Mouse (Mus musculus): ENCODE measurements around the gene Olfr875. TPM values are rescaled to one million over a fixed set of nuclear protein-coding genes. Genes with fewer than 3 reads are reported as not detected.
"Not testable (repeated sequence)": the region's sequence is repeated elsewhere in the genome, so short reads cannot be mapped to it uniquely, and the experiment has no call there.

Gene Olfr875
- total RNA-seq (2015; ENCODE audit: low replicate concordance) = not detected in 2 replicates
- total RNA-seq (2017; ENCODE audit: low replicate concordance) = not detected in 2 replicates

DNA sequence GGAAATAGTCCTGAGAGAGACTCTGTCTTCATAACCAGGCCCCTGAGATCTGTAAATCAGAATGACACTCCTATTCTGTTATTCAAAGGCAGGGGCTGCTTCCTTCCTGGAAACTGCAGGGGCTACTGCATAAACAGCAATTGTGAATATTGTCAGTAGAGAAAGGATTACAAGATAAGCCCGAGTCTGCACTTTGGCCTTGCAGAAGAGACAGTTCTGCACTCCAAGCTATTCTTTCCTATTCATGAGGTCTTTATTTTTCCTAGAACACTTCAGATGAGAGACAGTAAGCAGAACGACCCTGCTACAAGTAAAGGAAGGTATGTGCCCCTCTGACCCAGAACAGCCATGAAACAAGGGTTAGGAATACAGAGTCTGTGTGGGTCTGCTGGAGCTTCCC is at the start of gene Olfr875:
Gene Olfr875, plus strand, starts transcription at position 99 of the 400 bp plus-strand sequence.
- no peak for ATAC-seq (replicated peaks; ENCODE audit: low FRiP score, poor library complexity, severe bottlenecking)

DNA sequence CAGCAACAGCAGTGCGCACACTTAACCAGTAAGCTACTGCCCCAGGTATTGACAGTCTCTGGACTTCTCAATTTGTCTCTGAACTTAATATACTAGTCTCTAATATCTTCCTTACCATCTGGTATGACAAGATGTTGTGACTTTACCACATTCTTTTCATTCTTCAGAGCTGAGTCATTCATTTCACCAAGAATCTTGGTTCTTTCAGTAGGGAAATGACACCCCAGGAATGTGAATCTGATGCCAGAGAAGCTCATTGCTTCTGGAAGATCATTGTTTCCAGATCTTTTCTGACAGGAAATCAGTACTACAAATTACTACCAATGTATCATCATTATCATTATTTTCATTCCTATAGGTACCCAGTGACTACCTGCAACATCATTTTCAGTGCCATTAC is 37.3 kb upstream of the Olfr875 start:
- ATAC-seq (replicated peaks; ENCODE audit: low FRiP score, poor library complexity, severe bottlenecking) = no peak

DNA sequence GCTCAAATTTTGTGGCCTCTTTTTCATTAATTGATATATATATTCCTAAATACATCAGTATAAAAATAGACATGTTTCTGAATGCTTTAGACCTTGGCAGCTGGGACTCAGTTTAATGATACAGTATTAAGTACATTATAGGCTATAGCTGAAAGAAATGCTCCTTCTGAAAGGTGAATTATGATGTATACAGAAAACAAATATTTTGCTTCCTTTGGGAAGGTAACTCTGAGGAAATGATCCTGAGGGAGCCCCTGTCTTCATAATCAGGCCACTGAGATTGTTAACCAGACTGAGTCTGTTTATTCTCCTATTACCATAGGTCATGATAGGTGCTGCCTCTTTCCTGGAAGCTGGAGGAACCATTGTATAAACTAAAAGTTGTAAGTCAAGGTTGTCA is 26.9 kb upstream of the Olfr875 start, which contains the start of gene Olfr874:
Gene Olfr874, plus strand, starts transcription at position 301 of the 400 bp plus-strand sequence.
- ATAC-seq (replicated peaks; ENCODE audit: low FRiP score, poor library complexity, severe bottlenecking) = no peak

DNA sequence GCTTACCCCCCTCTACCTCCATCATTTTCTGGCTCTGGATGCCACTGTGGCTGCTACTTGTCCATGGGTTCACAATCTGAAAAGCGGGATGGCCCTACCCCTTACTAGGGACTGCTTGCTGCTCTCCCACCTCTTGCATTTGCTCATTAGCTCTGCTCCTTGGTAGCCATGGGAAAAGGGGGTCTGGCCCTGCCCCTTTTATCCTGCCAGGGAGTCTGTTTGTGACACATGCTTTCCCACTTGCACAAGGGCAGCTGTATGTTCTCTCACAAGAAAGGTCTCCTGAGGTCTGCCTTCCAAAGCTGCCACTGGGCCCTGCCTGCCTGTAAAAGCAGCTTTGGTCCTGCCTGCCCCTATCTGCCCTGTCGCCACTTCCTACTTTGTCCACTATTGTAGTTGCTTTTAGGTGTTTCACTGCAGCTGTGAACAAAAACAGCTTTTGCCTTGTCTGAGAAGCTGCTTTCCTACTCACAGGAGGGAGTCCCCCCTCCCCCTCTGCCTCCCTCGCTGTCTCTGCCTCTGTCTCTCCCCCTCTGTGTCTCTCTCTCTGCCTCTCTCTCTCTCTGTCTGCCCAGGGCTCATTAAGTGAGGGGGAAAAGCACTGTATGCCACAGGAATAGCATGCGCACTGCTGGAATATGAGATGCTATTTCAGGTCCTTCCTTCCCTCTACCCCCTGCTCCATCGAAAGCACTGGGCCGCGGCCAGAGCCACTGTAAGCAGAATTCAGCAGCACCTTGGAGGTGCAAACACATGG is 21.2 kb upstream of the Olfr875 start:
- no peak for ATAC-seq (replicated peaks; ENCODE audit: low FRiP score, poor library complexity, severe bottlenecking)

DNA sequence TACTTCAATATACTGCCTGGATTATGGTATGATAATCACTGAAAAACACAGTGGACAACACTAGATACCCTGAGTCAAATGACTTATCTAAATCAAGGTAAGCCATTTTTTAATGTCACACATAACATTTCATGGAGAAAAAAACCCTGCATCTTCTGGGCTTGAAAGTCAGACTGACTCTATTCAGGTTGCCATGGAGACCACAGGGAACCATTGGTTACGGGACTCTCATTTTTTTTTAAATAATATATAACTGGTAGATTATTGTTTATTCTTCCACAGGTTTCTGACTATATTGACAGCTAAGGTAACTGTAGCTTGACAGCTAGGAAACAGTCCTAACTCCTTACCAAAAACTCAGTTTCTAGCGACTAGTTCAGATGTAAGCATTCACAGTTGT is 20.2 kb upstream of the Olfr875 start:
- no peak for ATAC-seq (replicated peaks; ENCODE audit: low FRiP score, poor library complexity, severe bottlenecking)

DNA sequence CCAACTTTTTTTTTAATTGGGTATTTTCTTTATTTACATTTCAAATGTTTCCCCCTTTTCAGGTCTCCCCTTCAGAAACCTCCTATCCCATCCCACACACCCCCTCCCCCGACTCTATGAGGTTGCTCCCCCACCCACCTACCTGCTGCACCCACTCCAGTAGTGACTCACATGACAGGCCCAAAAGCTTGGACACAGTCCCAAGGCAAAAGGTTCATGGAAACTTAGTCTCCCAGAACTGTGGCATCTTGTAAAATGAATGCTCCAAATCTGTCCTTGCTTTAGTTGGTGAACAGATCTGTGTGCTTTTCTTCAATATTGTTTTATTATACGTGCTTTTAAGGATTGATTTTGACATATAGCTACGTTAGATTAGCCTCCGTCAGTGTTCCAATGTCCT is 19.7 kb upstream of the Olfr875 start:
- ATAC-seq (replicated peaks; ENCODE audit: low FRiP score, poor library complexity, severe bottlenecking) = no peak

DNA sequence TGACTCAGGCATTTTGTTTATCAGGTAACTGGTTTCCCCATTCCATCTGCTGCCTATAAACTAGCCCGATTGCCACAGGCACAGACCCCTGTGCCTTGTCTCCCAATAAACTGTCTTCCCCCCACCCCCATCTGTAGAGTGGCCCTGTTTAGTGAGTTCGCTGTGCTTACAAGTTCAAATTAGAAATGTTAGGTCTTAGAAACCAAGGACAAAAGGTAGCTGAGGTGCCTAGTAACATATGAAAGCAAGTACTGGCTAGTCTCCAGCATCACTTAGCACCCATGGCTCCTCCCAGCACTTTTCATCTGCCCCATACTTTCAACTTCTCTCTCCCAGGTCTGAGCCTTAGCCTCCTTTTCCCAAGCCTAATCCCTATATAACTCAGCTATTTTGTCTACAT is 9.9 kb upstream of the Olfr875 start:
- no peak for ATAC-seq (replicated peaks; ENCODE audit: low FRiP score, poor library complexity, severe bottlenecking)

DNA sequence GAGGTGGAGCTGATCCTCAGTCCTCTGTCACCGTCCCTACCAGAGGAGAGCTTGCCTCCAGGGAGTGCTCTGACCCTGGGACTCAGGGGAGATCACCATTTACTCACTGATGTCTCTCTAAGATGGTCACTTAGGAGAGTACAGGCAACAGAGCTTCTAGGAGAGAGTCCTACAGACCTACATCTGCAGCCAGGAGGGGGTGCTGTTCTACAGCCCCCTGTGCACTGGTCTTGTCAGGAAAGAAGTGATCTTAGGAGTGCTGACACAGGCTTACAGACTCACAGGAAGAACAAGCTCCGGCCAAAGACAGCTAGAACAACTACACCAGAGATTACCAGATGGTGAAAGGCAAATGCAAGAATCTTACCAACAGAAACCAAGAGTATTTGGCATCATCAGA is 9.1 kb upstream of the Olfr875 start:
- ATAC-seq (replicated peaks; ENCODE audit: low FRiP score, poor library complexity, severe bottlenecking) = no peak

DNA sequence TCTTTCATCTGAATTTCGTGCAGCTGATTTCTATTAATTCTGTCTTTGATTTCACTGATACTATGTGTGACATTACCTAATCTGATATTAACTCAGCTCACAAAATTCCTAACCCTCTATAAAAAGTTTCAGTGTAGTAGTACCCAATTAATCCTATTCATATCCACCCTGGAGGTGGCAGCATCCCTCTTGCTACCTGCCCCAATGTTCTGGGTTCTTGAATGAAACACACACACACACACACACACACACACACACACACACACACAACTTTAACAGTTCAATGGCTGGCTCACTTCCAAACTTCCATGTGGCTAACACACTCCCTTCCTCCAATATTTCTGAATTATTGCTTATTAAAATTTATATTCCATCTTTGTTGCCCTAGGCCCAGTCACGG is 996 bp upstream of the Olfr875 start:
- no peak for ATAC-seq (replicated peaks; ENCODE audit: low FRiP score, poor library complexity, severe bottlenecking)

DNA sequence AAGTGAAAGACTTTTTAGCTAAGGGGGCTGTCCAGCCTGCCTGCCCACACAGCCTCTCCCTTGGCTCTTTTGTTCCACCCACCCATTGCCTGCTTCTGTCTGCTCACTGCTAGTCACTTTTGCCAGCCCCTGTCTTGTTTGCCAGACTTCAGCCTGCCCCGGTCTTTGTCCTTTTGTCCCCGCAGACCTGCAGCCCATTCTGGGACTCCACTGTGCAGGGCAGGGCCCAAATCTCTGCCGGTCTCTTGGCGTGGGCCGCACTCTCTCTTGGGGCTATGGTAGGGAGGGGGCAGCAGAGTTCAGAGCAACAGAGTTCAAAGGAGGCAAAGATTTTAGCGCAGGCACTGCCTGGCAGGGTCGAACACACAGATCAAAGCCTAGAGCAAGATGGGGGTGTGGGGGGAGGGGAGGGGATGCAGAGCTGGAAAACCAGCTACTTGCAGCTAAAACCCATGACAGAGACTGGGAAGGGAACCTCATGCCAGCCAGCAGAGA is 11.2 kb downstream of the Olfr875 start:
- no peak for ATAC-seq (replicated peaks; ENCODE audit: low FRiP score, poor library complexity, severe bottlenecking)

DNA sequence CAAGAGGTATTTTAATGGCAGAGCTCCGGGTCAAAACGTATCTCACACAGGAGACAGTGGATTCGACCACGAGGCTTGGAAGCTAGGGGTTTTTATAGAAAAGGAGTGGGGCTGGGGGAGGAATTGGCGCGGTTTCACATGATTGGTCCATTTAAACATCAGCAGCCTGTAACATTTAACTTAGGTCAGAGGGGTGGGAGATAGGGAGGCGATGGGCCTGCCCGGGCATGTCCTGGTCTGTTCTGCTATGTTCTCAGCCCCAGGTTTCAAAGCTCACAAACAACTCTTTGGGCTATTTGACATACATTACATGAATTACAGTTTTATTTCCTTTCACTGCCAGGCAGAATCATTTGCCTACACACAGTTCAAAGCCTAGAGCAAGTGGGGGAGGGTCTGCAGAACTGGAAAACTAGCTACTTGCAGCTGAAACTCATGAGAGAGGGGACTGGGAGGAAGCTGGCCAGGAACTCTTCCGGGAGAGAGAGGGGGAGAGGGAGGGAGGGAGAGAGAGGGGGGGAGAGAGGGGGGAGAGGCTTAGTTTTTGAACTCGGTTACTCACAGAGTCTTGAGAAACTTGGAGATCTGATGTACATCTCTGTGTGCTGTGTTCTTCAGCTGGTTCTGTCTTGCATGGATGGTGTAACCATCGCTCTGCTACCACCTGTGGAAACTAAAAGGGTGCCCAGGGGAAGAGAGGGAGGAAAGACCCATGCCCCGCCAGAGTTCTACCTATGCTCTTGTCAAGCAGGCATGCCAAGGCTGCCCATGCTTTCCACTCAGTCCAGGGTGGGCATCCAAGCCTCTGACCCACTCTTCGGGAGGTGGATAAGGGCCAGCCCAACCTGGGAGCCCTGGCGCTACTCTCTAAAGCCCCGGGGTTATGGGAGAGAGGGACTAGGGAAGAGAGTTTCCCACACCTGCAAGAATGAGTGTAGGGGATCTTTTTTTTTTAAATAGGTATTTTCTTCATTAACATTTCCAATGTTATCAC is 12.0 kb downstream of the Olfr875 start:
- ATAC-seq (replicated peaks; ENCODE audit: low FRiP score, poor library complexity, severe bottlenecking) = not testable (repeated sequence)

DNA sequence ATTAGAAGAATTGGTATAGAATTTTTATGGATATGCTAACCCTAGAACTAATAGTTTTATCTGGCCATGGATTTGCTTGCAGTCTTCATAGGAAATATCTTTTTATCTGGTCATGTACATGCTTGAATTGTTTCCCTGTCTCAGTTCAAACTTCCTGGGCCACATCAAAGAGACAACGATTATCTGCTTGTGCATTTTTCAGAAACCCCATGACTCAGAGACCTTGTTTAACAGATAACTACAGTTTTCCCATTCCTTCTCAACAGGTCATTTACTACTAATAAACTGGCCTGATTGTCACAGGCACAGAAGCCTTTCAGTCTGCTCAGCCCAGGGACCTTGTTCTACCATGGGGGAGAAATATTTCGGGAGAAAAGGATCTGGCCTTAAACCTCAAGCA is 14.8 kb downstream of the Olfr875 start:
- ATAC-seq (replicated peaks; ENCODE audit: low FRiP score, poor library complexity, severe bottlenecking) = no peak

DNA sequence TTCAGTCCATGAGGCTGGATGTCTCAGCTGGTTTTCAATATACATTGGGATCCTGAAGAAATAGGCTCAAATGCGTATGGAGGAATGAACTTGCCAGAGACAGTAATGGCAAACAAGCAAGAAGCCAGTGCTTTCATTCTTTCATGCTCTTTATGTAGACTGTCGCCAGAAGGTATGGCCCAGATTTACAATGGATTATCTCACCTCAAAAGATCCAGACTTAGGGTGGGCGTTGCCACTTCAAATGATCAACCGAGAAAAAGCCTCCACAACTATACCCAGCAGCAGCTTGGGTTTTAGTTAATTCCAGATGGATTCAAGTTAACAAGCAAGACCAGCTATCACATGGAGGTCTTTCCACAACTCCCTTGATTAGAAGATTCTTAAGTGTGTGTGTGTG is 30.4 kb downstream of the Olfr875 start:
- ATAC-seq (replicated peaks; ENCODE audit: low FRiP score, poor library complexity, severe bottlenecking) = no peak

DNA sequence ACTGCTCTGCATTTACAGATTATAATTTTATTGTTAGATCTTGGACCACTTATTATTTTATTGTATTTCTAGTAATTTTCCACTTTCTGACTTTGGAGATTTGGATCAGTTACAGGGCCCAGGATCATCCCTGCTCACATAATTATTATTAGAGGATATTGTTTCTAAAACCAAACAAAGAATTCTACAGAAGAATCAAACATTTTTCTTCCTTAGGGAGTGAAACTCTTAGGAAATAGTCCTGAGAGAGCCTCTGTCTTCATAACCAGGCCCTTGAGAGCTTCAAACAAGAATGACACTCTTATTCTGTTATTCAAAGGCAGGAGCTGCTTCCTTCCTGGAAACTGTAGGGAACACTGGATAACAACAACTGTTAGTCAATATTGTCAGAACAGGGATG is 31.1 kb downstream of the Olfr875 start, which contains the start of gene Olfr876:
Gene Olfr876, plus strand, starts transcription at position 301 of the 400 bp plus-strand sequence.
- no peak for ATAC-seq (replicated peaks; ENCODE audit: low FRiP score, poor library complexity, severe bottlenecking)

DNA sequence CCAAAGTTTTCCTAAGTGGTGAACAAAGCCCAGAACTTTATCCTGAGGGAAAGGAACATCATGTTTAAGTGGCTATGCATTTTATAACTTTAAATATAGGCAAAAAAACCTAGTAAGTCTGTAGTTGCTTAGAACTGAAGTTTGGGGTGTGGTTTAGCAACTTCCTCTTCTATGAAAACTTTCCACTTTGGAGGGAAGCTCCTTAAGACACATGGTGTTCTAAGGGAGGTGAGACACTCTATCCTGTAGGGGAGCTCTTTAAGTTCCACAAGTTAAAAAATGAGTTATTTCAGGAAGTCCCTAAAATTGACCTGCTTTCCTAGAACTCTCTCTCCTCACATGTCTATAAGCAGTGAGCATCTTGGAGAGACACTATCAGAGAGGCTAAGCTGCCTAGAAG is 35.6 kb downstream of the Olfr875 start:
- ATAC-seq (replicated peaks; ENCODE audit: low FRiP score, poor library complexity, severe bottlenecking) = no peak

DNA sequence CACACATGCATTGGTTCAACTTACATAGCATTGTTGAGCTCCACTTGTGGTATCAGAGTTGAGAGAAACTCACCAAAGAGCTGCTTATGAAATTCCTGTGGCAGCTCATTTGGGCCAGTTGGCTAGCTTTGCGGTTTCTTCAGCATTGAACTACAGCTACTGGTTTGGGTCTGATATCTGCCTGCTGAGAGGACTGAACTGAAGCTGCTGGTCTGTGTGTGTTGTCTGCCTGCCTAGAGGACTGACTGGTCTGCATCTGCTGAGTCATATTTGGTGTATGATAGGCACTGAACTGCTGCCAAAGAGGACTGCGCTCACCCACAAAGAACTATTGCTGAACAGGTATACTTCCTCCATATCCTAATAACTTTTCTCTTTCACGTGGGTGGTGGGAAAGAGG is 36.8 kb downstream of the Olfr875 start:
- ATAC-seq (replicated peaks; ENCODE audit: low FRiP score, poor library complexity, severe bottlenecking) = no peak

DNA sequence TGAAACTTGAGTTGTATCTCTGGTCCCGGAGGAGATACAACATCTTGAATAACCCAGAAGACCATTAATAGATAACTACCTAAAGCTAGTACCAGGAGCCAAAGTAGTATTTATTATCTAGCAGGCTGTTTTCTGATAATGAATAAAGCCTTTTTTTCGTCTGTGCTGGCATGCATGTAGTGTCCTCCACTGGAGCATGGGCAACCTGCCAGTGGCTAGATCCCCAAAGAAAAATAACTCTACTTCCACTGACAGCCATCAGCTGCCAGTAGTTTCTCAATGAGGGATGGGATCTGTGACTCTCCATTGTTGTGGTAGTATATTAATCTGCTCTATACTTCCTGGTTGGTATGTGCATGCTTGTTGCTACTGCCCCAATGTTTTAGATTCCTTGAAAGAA is 37.3 kb downstream of the Olfr875 start:
- ATAC-seq (replicated peaks; ENCODE audit: low FRiP score, poor library complexity, severe bottlenecking) = no peak

DNA sequence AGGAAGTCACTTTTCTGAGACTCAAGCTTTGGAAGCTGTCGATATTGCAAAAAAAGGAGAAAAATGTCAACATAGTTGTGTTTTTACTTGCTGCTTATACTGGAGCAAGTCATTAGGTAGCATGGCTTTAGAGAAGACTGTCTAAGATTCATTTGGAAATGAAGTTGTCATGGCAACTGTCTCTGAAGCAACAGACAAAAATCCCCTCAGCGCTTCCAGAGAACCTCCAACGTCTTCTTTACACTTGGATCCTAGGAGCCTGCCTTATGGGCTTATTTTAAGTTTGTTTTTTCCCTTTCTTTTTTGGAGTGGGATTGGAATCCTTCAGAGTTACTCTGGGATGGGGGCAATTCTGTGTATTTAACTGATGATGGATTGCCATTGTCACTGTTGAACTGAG is 43.0 kb downstream of the Olfr875 start:
- ATAC-seq (replicated peaks; ENCODE audit: low FRiP score, poor library complexity, severe bottlenecking) = no peak

All from erythroid progenitor cell, adult 5-6 weeks (primary cell).